Mouse (Mus musculus): ENCODE measurements around the gene Traf7.

- TF ChIP-seq GATA1 (IDR thresholded peaks at IDR 0.05; ENCODE audit: low read length): no peak
- TF ChIP-seq TAL1 (IDR thresholded peaks at IDR 0.05; ENCODE audit: low read length): no peak
These were observed 37.4 kb upstream of the Traf7 start for GRCm38 (mm10) chr17:24565092-24565491.

Measured in erythroblast, embryonic 14.5 days (primary cell).